Mouse (Mus musculus) ES-E14 (cell line): ENCODE results near the gene Hnrnpdl.

ENCODE experiments used
- CHD2 ChIP-seq: IDR thresholded peaks from 2 replicates; pipeline ENCODE4 v1.6.1; 2014; ENCODE audit warnings: mild to moderate bottlenecking, low read depth, low read length, inconsistent platforms
- MAFK ChIP-seq: IDR thresholded peaks from 2 replicates; pipeline ENCODE4 v1.6.1; 2014; ENCODE audit warnings: mild to moderate bottlenecking, low read depth, low read length, inconsistent platforms; ENCODE audit not compliant: insufficient read depth
- ZC3H11A ChIP-seq: IDR thresholded peaks from 2 replicates; pipeline ENCODE4 v1.6.1; 2012; ENCODE audit warnings: low read depth, mild to moderate bottlenecking, inconsistent platforms, low read length, borderline replicate concordance
- ZNF384 ChIP-seq: IDR thresholded peaks from 2 replicates; pipeline ENCODE4 v1.6.1; 2012; ENCODE audit warnings: low read depth, low read length, inconsistent platforms

GRCm38 (mm10) chr5:100020089-100020488 is 19.4 kb downstream of the Hnrnpdl start:
- TF ChIP-seq ZNF384, result no peak
- no peak for TF ChIP-seq MAFK
- TF ChIP-seq ZC3H11A, result no peak
- TF ChIP-seq CHD2, result no peak
